Mouse (Mus musculus): ENCODE results near the gene Tchhl1.
"Not testable (repeated sequence)": the region's sequence is repeated elsewhere in the genome, so short reads cannot be mapped to it uniquely, and the experiment has no call there.

Tchhl1 gene

GRCm38 (mm10) chr3:93468561-93468960 lies at the start of gene Tchhl1:
TSS of gene Tchhl1 (plus strand) at chr3:93468754.
- DNase-seq = peak; percentile 80

- DNase-seq = no peak
Measured at GRCm38 (mm10) chr3:93431673-93432072, 36.9 kb upstream of the Tchhl1 start.

GRCm38 (mm10) chr3:93442030-93442429 lies 26.5 kb upstream of the Tchhl1 start, which contains the start of gene Tchh:
TSS of gene Tchh (plus strand) at chr3:93442330.
- no peak for DNase-seq

GRCm38 (mm10) chr3:93443501-93444101 lies 25.0 kb upstream of the Tchhl1 start:
- DNase-seq = peak; percentile 89

- peak; percentile 96 for DNase-seq
Measured at GRCm38 (mm10) chr3:93444343-93445164, 24.0 kb upstream of the Tchhl1 start.

GRCm38 (mm10) chr3:93445165-93445705 lies 23.3 kb upstream of the Tchhl1 start:
- DNase-seq = peak; percentile 87

- DNase-seq = no peak
Measured at GRCm38 (mm10) chr3:93446128-93446755, 22.3 kb upstream of the Tchhl1 start.

GRCm38 (mm10) chr3:93446756-93447137 lies 21.8 kb upstream of the Tchhl1 start:
- peak; percentile 56 for DNase-seq

GRCm38 (mm10) chr3:93447138-93447841 lies 21.3 kb upstream of the Tchhl1 start:
- DNase-seq = peak; percentile 93

- DNase-seq = no peak
Measured at GRCm38 (mm10) chr3:93466556-93466955, 2.0 kb upstream of the Tchhl1 start.

GRCm38 (mm10) chr3:93467130-93467529 lies 1.4 kb upstream of the Tchhl1 start:
- no peak for DNase-seq

- DNase-seq = no peak
Measured at GRCm38 (mm10) chr3:93469629-93470028, 1.1 kb downstream of the Tchhl1 start.

- peak; percentile 36 for DNase-seq
Measured at GRCm38 (mm10) chr3:93480053-93480452, 11.5 kb downstream of the Tchhl1 start.

GRCm38 (mm10) chr3:93481982-93482616 lies 13.5 kb downstream of the Tchhl1 start:
- DNase-seq = no peak

GRCm38 (mm10) chr3:93485611-93486010 lies 17.1 kb downstream of the Tchhl1 start:
- DNase-seq = no peak

- no peak for DNase-seq
Measured at GRCm38 (mm10) chr3:93488541-93488940, 20.0 kb downstream of the Tchhl1 start.

GRCm38 (mm10) chr3:93492176-93492575 lies 23.6 kb downstream of the Tchhl1 start:
- DNase-seq = no peak

GRCm38 (mm10) chr3:93493992-93494391 lies 25.4 kb downstream of the Tchhl1 start:
- peak; percentile 73 for DNase-seq

- not testable (repeated sequence) for DNase-seq
Measured at GRCm38 (mm10) chr3:93494774-93495173, 26.2 kb downstream of the Tchhl1 start.

GRCm38 (mm10) chr3:93497131-93497530 lies 28.6 kb downstream of the Tchhl1 start:
- peak; percentile 40 for DNase-seq

GRCm38 (mm10) chr3:93499129-93499528 lies 30.6 kb downstream of the Tchhl1 start:
- peak; percentile 46 for DNase-seq

- DNase-seq = peak; percentile 18
Measured at GRCm38 (mm10) chr3:93504536-93505189, 36.1 kb downstream of the Tchhl1 start.
